Mouse (Mus musculus): ENCODE measurements around the gene Sidt1.

DNA sequence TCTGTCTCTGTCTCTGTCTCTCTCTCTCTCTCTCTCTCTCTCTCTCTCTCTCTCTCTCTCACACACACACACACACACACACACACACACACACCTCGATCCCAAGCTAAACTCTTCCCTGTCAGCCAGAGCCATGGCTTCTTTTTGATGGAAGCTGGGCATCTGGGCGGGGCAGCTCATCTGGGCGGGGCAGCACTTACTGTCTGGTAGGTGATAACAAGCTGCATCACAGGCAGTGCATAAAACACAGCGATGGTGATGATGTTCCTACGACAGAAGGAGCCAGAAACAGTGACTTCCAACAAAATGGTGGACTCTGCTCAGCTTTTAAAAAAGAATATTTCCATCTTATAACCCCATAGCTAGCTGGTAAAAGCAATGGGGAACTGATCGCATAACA is 67.4 kb downstream of the Sidt1 start:
- TF ChIP-seq CTCF (IDR thresholded peaks at IDR 0.05; ENCODE audit: low read depth) (no peak), EP300 (optimal IDR thresholded peaks at IDR 0.05) (no peak)
